Mouse (Mus musculus): ENCODE results near the gene Ssu72.

GRCm38 (mm10) chr4:155700425-155700824, 4.2 kb upstream of the Ssu72 start:
- TF ChIP-seq CTCF (IDR thresholded peaks at IDR 0.05) (peak; percentile 80), EP300 (IDR thresholded peaks at IDR 0.05) (no peak)
